ENCODE assay signal across 15 mouse cellular contexts in the genomic region with DNA sequence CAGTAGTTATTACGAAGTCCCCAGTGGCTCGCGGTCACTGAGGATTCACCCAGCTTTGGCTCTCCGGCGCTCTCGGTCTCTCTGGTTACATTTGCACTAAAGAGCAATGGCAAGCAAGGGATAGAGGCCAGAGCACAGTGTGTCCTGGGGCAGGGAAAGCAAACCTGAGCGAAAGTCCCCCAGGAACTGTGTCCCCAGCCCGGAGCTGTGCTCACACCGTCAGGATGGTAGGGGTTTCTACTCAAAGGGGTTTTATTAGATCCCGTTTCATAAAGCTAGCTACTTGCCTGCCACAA.
DNase-seq lines count a peak whose midpoint lies in the region; ATAC-seq and TF ChIP-seq lines count a peak whose summit lies in the region.
"Had no signal": no experiment of that assay in that cellular context is flagged by ENCODE, and none has a peak within 500 bp of the region (broad histone marks: within the 10 kb centered on the region; RNA-seq: fewer than 3 reads in every experiment).

No protein-coding gene starts in this region.

- peak overlapping the region; percentile 67 for H3K4me2 ChIP-seq in heart, embryonic 12.5 days
- H3K4me2 ChIP-seq in liver, embryonic 12.5 days = peak overlapping the region; percentile 27; the same call in 1 of the 2 replicates
- H3K4me2 ChIP-seq in liver, postnatal 0 days (ENCODE audit: low read depth, low read length) = no peak overlapping the region
- peak overlapping the region; percentile 45 for H3K4me2 ChIP-seq in embryonic facial prominence, embryonic 14.5 days (ENCODE audit: low read depth, low read length)
- H3K4me2 ChIP-seq in midbrain, embryonic 14.5 days (ENCODE audit: low read length) = no peak overlapping the region
- H3K4me2 ChIP-seq: forebrain, embryonic 15.5 days had no signal

- no peak for ATAC-seq in heart, embryonic 12.5 days (ENCODE audit: insufficient number of reproducible peaks, low FRiP score)
- ATAC-seq in liver, embryonic 12.5 days = no peak
- ATAC-seq in liver, postnatal 0 days = no peak
- ATAC-seq in embryonic facial prominence, embryonic 14.5 days (ENCODE audit: low read depth) = no peak
- no peak for ATAC-seq in midbrain, embryonic 14.5 days (ENCODE audit: low FRiP score, low TSS enrichment)
- ATAC-seq: forebrain, embryonic 15.5 days had no signal

- DNase-seq in heart, postnatal 10 days = no peak
- DNase-seq in liver, postnatal 0 days = no peak
- DNase-seq in embryonic facial prominence, embryonic 14.5 days (ENCODE audit: low spot score) = no peak
- DNase-seq in midbrain, embryonic 14.5 days = peak; percentile 28
- DNase-seq in cerebellum, postnatal 25 days = no peak
- no peak for DNase-seq in frontal cortex, adult 2 months (ENCODE audit: extremely low spot score in 1 of 2, low spot score in 1 of 2)
- DNase-seq: B cell, adult 2 months; cerebellum, adult 18-20 months; gastrocnemius, postnatal 14 days; kidney, adult 18-20 months had no signal

- H3K4me1 ChIP-seq in heart, embryonic 12.5 days (replicated peaks) = peaks cover 4% of the 10 kb centered on the region; the same call in 1 of the 2 replicates
- H3K4me1 ChIP-seq in liver, embryonic 12.5 days = no peaks in the 10 kb centered on the region
- H3K4me1 ChIP-seq in liver, postnatal 0 days (ENCODE audit: insufficient read depth) = no peaks in the 10 kb centered on the region; the same call in 1 of the 2 replicates
- peaks cover 6% of the 10 kb centered on the region for H3K4me1 ChIP-seq in embryonic facial prominence, embryonic 14.5 days (ENCODE audit: control insufficient read depth, insufficient read depth, low read length)
- 0 out of 2 replicates have a peak, but pooled peaks cover 2% of the 10 kb centered on the region for H3K4me1 ChIP-seq in midbrain, embryonic 14.5 days (ENCODE audit: control insufficient read depth, insufficient read depth, low read length)

- H3K27ac ChIP-seq in heart, embryonic 12.5 days (ENCODE audit: poor library complexity, severe bottlenecking) = no peak overlapping the region
- H3K27ac ChIP-seq in liver, embryonic 12.5 days = no peak overlapping the region
- H3K27ac ChIP-seq in liver, postnatal 0 days (ENCODE audit: low read depth) = no peak overlapping the region
- H3K27ac ChIP-seq in embryonic facial prominence, embryonic 14.5 days (replicated peaks; ENCODE audit: low read depth, low read length) = no peak overlapping the region
- H3K27ac ChIP-seq in midbrain, embryonic 14.5 days (replicated peaks; ENCODE audit: low read depth, low read length) = no peak overlapping the region
- H3K27ac ChIP-seq: forebrain, embryonic 15.5 days; macrophage had no signal

- no peak for TF ChIP-seq CTCF in liver, postnatal 0 days (IDR thresholded peaks at IDR 0.05; ENCODE audit: low read depth)

- no peak overlapping the region for H3K9ac ChIP-seq in heart, embryonic 12.5 days
- H3K9ac ChIP-seq in liver, embryonic 12.5 days = no peak overlapping the region
- no peak overlapping the region for H3K9ac ChIP-seq in liver, postnatal 0 days (replicated peaks)
- H3K9ac ChIP-seq in embryonic facial prominence, embryonic 14.5 days (ENCODE audit: low read depth, low read length) = no peak overlapping the region
- H3K9ac ChIP-seq in midbrain, embryonic 14.5 days (replicated peaks; ENCODE audit: low read length) = no peak overlapping the region
- H3K9ac ChIP-seq: forebrain, embryonic 15.5 days had no signal

- no peaks in the 10 kb centered on the region for H3K9me3 ChIP-seq in heart, embryonic 12.5 days (replicated peaks)
- H3K9me3 ChIP-seq in liver, embryonic 12.5 days (replicated peaks) = no peaks in the 10 kb centered on the region
- no peaks in the 10 kb centered on the region for H3K9me3 ChIP-seq in liver, postnatal 0 days (ENCODE audit: low read length)
- no peaks in the 10 kb centered on the region for H3K9me3 ChIP-seq in embryonic facial prominence, embryonic 14.5 days (ENCODE audit: control insufficient read depth, low read length)
- no peaks in the 10 kb centered on the region for H3K9me3 ChIP-seq in midbrain, embryonic 14.5 days (ENCODE audit: control insufficient read depth, low read length)
- H3K9me3 ChIP-seq: forebrain, embryonic 15.5 days had no signal

- H3K4me3 ChIP-seq in heart, embryonic 12.5 days = peak overlapping the region; percentile 36
- H3K4me3 ChIP-seq in liver, embryonic 12.5 days = no peak overlapping the region
- no peak overlapping the region for H3K4me3 ChIP-seq in liver, postnatal 0 days (ENCODE audit: low read depth, low read length)
- H3K4me3 ChIP-seq in embryonic facial prominence, embryonic 14.5 days (ENCODE audit: low read depth, low read length) = peak overlapping the region; percentile 14
- H3K4me3 ChIP-seq in midbrain, embryonic 14.5 days (replicated peaks; ENCODE audit: low read depth, low read length) = no peak overlapping the region
- H3K4me3 ChIP-seq: forebrain, embryonic 15.5 days had no signal

- intact Hi-C loops in heart, postnatal 10 days (cut with DNase I) = no loop called here

- no peak for TF ChIP-seq EP300 in liver, postnatal 0 days (IDR thresholded peaks at IDR 0.05; ENCODE audit: low read depth)

- peaks cover 69% of the 10 kb centered on the region for H3K27me3 ChIP-seq in heart, embryonic 12.5 days (replicated peaks)
- peaks cover 42% of the 10 kb centered on the region for H3K27me3 ChIP-seq in liver, embryonic 12.5 days (replicated peaks)
- 0 out of 2 replicates have a peak, but pooled peaks cover 16% of the 10 kb centered on the region for H3K27me3 ChIP-seq in liver, postnatal 0 days (ENCODE audit: insufficient read depth, low read length)
- peaks cover 76% of the 10 kb centered on the region for H3K27me3 ChIP-seq in embryonic facial prominence, embryonic 14.5 days (replicated peaks; ENCODE audit: control insufficient read depth, insufficient read depth, low read length)
- peaks cover 85% of the 10 kb centered on the region for H3K27me3 ChIP-seq in midbrain, embryonic 14.5 days (ENCODE audit: control insufficient read depth, insufficient read depth, low read length)

- 5% methylated on average over 10 of the region's 10 CpGs for WGBS in heart, embryonic 12.5 days
- 19% methylated on average over 10 of the region's 10 CpGs for WGBS in liver, embryonic 12.5 days (ENCODE audit: insufficient replicate concordance)
- 21% methylated on average over 10 of the region's 10 CpGs for WGBS in liver, postnatal 0 days (ENCODE audit: insufficient replicate concordance)
- WGBS in embryonic facial prominence, embryonic 14.5 days = 4% methylated on average over 10 of the region's 10 CpGs
- WGBS in midbrain, embryonic 14.5 days = 5% methylated on average over 10 of the region's 10 CpGs

- no peaks in the 10 kb centered on the region for H3K36me3 ChIP-seq in heart, embryonic 12.5 days
- H3K36me3 ChIP-seq in liver, embryonic 12.5 days = no peaks in the 10 kb centered on the region
- no peaks in the 10 kb centered on the region for H3K36me3 ChIP-seq in liver, postnatal 0 days (replicated peaks; ENCODE audit: insufficient read depth, low read length)
- no peaks in the 10 kb centered on the region for H3K36me3 ChIP-seq in embryonic facial prominence, embryonic 14.5 days (ENCODE audit: control insufficient read depth, insufficient read depth, low read length)
- no peaks in the 10 kb centered on the region for H3K36me3 ChIP-seq in midbrain, embryonic 14.5 days (ENCODE audit: control insufficient read depth, insufficient read depth, low read length)
- H3K36me3 ChIP-seq: forebrain, embryonic 15.5 days; G1E had no signal

Comparison
In these comparisons a context has a peak if more than half of its experiments do, and no peak if none do; other contexts are left out.
1. H3K4me2 ChIP-seq: peak in heart, embryonic 12.5 days (single experiment), liver, embryonic 12.5 days (single experiment) and embryonic facial prominence, embryonic 14.5 days (single experiment); none in liver, postnatal 0 days (single experiment) and midbrain, embryonic 14.5 days (single experiment).
2. H3K4me3 ChIP-seq: peak in heart, embryonic 12.5 days (single experiment) and embryonic facial prominence, embryonic 14.5 days (single experiment); none in liver, embryonic 12.5 days (single experiment), liver, postnatal 0 days (single experiment) and midbrain, embryonic 14.5 days (single experiment).